Mouse (Mus musculus): Measurements from ENCODE around the gene Dnajb4.

The Dnajb4 gene

DNA sequence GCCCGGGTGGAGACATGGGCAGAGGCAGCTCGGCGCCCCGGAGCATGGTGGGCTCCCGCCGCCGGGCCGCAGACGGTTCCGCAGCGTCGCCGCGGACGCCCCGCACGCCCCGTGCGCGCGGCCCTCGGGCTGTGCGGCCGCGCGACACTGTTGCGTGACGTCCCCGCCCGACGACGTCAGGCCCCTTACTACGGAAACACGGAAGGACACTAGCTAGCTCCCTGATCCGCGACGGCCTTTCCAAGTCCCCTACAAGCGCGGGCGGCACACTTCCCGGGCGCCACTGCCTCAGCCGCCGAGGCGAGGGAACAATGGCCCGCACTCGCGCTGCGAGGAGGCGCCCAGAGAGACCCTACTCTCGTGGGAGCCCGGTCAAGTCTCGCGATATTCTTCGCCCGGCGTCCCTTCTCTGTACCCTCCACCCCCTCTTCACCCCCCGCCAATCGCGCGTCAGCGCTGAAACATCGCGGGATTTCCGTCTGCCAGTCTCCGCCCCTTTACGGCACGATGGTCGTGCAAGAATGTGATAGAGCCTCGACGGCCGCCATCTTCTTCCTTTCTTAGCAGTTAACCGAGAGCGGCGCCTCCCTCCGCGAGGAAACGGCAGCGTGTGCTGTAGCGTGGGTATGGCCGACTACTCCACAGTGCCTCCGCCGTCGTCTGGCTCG lies at the start of gene Dnajb4, which contains the start of gene Fubp1:
Gene Dnajb4, minus strand, starts transcription at position 336 of the 668 bp plus-strand sequence.
Gene Fubp1, plus strand, starts transcription at position 456 of the 668 bp plus-strand sequence.
- peak; percentile 100 for DNase-seq

- peak; percentile 89 for DNase-seq
Measured at GRCm38 (mm10) chr3:152259409-152259808, 49.3 kb upstream of the Dnajb4 start.

DNA sequence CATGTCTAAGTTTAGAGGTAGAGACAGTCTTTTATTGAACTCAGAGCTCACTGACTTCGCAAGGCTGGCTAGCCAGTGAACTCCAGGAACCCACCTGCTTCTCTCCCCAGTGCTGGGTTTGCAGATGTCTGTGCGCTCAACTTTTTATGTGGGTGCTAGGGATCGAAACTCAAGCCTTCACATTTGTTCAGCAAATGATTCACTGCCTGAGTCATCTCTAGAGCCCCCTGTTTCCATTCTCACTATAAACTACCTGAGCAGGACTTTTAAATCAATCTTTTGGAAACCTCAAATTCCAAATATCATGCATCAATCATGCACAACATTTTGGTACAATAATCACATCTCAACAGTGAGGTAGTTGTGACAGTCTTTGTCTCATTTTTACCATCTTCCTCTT lies 47.4 kb upstream of the Dnajb4 start:
- no peak for DNase-seq

- no peak for DNase-seq
Measured at GRCm38 (mm10) chr3:152250487-152250886, 40.4 kb upstream of the Dnajb4 start.

- no peak for DNase-seq
Measured at GRCm38 (mm10) chr3:152247708-152248107, 37.6 kb upstream of the Dnajb4 start.

DNA sequence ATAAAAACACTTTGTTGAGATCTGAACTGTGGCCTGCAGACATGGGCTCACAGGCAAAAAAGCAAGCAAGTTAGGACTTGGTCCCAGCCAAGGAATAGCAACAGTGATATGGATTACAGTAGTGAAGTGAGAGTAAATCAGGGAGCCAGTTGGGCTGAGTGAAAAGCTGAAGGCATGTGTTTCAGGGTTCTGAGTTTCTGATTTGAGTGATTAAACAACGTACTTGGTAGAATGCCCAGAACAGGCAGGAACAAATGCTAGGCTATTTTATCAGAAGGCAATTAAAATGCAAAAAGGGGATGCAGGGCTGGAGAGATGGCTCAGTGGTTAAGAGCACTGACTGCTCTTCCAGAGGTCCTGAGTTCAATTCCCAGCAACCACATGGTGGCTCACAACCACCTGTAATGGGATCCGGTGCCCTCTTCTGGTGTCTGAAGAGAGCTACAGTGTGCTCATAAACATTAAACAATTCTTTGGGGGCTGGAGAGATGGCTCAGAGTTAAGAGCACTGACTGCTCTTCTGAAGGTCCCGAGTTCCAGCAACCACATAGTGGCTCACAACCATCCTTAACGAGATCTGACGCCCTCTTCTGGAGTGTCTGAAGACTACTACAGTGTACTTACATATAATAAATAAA lies 35.3 kb upstream of the Dnajb4 start:
- no peak for DNase-seq

DNA sequence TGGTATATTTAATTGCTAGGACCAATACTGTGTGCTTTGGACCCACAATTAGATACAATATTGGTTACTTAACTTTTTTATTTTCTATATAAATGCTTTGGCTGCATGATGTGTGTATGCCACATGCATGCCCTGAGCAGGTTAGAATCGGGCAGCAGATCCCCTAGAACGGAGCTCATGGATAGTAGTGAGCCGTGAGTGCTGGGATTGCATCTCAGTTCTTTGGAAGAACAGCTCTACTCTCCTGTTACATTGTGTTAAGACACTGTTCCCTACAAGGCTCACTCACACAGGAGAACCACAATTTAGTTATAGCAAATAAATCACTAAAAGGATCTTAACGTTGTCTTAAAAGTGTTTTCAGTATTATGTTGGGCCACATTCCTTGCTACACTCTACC lies 33.2 kb upstream of the Dnajb4 start:
- no peak for DNase-seq

- no peak for DNase-seq
Measured at GRCm38 (mm10) chr3:152241098-152241497, 31.0 kb upstream of the Dnajb4 start.

- DNase-seq = no peak
Measured at GRCm38 (mm10) chr3:152239592-152239991, 29.5 kb upstream of the Dnajb4 start.

DNA sequence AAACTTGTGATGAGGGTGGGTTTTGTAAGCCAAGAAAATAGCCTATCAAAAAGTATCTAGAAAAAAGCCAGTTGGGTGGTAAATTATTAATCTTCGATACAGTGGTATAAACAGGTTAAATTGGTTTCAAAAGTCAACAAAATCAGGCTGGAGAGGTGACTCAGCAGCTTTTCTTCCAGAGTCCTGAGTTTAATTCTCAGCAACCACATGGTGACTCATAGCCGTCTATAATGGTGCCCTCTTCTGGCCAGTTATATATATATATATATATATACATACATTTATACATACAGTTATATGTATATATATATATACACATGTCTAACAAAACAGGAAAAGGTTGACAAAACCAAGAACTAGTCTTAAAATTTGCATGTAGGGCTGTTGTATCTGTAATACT lies 28.7 kb upstream of the Dnajb4 start:
- no peak for DNase-seq

DNA sequence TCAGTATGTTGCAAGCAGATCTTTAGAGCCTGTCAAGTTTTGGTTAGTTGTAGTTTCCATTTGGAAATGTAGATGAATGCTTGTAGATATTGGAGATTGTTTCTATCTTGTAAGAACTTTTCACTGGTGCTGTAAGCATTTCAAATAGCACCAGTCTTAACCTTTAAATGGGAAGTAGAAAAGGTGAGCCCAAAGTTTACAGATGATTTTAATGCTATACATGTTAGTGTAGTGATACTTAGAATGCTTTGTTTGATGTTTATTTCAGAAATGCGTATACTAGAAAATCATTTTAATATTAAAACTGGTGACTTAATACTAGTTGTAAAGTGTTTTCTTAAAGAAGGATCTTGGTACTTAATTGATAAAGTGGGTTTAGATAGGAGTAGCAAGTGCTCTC lies 25.7 kb upstream of the Dnajb4 start:
- DNase-seq = no peak

DNA sequence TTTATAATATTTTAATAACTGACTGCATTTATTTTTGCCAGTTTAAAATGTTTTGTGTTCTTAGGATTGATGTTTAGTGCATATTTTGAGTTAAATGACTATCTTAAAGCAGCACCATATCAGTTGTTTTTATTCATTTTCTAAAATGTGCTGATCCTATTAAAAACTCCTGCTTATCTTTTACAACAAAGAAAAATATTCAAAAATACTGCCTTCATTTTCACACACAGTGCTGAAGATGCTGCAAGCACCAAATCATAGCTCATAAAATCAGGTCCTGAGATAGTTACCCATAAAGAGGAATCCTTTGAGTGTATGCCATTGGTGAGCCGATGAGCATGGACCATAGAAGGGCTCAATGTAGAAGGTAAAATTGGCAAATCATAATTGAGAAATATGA lies 25.1 kb upstream of the Dnajb4 start:
- DNase-seq = no peak

DNA sequence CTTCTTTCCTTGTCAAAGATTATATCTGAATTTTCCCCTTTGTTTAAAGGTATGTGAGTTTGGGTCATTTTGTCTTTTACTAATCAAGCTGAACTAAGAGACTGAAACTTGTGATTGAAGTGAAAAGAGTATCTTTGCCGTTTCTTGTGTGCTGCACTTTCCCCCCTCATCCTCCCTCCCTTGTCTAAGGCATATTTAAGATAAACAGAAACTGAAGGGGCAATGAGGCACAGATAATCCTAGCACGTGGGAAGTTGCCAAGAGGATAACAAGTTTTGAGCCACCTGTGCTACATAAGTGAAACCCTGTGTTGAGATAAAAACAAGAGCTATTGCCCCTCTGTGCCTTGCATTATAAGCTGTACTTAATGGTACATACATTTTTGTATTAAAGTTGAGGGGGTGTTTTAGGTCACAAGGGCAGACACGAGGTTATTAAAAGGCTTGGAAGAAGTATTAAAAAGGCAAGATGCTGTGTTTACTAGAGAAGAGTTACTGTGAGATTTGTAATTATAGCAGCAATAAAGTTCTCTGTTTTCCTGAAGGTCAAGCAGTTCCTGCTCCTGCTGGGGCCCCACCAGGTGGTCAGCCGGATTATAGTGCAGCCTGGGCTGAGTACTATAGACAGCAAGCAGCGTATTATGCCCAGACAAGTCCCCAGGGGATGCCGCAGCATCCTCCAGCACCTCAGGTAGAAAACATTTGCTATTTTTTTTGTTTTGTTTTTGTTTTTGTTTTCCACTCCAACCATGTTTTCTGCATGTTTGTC lies 21.4 kb upstream of the Dnajb4 start:
- DNase-seq = no peak

DNA sequence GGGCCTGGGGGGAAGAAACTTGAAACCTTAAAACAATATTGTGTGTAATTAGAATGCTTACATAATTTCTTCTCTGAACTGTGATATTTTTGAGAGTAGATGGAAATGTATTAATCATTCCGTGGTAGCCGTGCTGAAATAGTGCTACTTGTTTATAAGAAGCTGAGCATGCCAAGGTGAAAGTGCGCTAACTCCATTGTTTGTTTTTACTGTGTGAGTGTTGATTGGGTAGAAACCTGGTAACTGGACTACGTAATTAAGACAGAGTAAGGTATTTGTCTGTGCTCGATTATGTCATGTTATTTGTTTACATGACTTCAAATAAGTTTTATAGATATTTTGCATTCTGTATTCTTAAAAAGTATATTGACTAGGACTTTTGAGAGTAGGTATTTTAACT lies 19.2 kb upstream of the Dnajb4 start:
- DNase-seq = no peak

GRCm38 (mm10) chr3:152228843-152229242 lies 18.7 kb upstream of the Dnajb4 start:
- DNase-seq = no peak

- no peak for DNase-seq
Measured at GRCm38 (mm10) chr3:152225906-152226305, 15.8 kb upstream of the Dnajb4 start.

- no peak for DNase-seq
Measured at GRCm38 (mm10) chr3:152224918-152225317, 14.8 kb upstream of the Dnajb4 start.

GRCm38 (mm10) chr3:152213416-152213815 lies 3.3 kb upstream of the Dnajb4 start:
- no peak for DNase-seq

DNA sequence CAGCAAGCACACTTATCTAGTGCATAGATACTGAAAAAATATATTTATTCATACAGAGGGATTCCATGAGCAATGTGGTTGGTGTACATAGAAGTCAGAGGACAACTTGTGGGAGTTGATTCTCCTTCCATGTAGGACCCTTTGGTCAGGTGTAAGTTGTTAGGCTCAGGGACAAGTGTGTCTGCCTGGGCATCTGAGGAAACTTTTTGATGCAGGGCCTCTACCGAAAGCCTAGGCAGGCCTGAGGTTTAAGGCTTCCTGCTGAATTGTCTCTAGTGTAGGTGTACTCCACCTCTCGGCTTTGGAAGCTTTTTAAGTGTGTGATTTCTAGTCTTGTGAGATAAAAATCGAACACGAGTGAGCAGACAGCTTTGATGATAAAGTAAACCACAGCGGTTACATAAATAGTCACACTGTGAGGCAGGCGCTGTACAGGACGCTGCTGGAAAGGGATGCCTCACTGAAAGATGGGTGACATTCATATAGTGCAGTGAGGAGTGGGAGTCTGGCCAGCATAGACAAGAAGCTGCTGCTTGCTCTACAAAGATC lies 1.7 kb upstream of the Dnajb4 start:
- DNase-seq = no peak

GRCm38 (mm10) chr3:152210728-152211391 lies 758 bp upstream of the Dnajb4 start:
- DNase-seq = peak; percentile 75

DNA sequence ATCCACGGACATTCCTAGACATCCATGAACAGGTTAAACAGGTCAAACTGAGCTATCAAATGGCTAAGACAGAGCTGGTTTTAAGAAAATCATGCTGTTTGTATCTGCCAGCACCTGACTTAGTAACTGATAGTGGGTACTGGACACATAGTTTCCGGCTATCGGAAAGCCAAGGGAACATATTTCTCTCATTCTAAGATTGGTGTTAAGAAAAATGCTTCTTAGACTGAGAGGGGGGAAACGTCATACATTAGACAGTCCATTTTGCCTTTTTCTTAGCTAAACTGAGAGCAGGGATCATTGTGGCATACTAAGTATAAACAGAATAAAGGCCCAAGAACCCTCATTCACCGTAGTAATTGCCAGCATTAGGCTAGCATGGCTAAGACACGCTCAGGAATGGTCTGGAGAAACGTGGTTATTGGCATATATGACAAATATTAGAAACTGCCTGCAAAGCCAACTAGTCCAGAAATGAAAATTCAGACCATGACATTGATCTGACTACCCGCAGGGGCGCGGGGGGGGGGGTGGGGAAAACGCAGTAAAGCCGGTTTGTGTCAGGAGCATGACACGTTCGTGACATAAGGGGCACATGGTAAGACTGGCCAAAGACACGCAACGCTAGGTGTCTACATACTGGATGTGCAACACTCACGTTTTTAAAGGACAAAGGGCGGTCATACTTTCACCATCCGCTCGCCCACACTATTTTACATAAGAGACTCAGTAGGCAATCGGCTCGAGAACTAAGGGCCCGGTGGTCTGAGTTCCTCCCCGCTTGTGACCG lies 730 bp downstream of the Dnajb4 start:
- DNase-seq = peak; percentile 55

All from lung, postnatal 10 days (tissue).